Mouse (Mus musculus): ENCODE data around the gene Akap13.
"Not testable (repeated sequence)": the region's sequence is repeated elsewhere in the genome, so short reads cannot be mapped to it uniquely, and the experiment has no call there.

Gene Akap13

DNA sequence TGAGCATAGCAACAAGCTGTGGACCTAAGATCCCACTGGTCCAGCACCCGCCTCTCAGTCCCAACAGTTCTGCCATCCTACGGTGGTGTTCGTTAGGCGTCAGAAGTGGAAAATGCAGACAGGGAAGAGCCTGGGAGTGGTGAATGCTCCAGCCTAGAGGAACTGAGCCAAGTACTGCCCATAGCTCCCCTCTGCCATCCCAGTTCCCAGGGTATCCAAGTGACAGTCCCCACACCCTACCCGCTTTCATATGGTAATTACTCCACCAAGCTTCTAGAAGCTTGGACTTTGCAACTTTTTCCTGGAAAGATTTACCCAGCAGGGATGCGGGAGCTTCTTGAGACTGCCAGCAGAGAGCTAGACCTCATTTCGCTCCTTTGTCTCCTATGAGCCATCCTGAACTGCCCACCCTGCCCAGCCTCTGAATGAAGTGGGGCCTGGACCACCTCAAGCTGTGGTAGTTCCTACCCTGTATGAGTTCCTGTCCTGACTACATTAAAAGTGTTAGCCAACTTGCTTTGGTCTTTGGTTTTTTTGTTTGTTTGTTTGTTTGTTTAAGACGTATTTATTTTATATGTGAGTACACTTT, 300.6 kb downstream of the Akap13 start:
- no peak for DNase-seq (ENCODE audit: low read depth, low spot score)

DNA sequence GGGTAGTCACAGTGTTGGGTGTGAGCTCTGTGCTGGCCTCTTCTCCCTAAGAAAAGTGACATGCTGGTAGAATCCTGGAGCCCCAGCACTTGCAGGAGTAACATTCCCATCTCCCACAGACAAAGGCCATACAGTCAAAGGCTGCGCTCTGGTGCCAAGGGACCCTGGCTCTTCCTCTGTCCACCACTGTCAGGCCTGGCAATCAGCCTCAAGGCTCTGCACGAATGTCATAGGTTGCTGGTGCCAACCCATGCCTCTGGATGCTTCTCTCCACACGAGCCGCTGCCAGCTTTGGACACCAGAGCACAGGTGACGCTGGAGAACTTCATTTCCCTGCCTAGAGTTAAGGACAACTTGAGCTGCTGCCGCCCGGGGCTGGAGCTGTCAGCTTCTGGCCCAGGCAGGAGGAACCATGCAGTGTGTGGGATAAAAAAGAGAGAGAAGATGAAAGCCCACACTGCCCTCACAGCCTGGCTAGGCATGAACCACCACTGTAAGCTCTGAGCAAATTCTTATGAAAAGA, 304.7 kb downstream of the Akap13 start:
- DNase-seq (ENCODE audit: low read depth, low spot score) = no peak

DNA sequence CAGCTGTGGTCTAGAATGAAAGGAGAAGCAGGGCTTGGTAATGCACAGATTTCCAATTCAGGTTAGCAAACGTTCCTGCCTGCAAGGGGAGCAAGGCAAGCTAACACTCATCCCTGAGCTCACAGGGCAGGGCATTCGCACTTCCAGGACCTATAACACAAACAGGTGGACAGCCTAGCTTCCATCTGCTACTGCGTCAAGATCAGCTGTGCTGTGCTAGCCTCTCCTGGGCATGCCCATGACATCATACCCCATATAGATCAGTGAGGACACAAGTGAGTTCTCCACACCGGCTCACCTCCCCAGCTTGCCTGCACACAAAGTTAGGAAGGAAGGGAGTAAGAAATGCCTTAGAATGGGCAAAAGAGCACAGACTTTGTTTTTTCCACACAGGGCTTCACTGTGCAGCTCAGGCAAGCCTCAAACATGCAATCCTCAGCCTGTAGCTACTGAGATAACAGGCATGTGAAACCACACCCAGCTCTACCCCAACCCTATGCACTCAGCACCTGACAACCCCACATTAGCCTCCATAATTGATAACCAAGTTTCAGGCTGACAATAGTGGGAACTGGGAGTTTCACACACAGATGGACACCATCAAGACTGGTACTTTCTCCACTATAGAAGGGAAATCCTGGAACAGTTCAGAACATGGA, 305.5 kb downstream of the Akap13 start:
- not testable (repeated sequence) for DNase-seq (ENCODE audit: low read depth, low spot score)

GRCm38 (mm10) chr7:75762225-75762624, 306.9 kb downstream of the Akap13 start:
- DNase-seq (ENCODE audit: low read depth, low spot score) = peak; percentile 28

DNA sequence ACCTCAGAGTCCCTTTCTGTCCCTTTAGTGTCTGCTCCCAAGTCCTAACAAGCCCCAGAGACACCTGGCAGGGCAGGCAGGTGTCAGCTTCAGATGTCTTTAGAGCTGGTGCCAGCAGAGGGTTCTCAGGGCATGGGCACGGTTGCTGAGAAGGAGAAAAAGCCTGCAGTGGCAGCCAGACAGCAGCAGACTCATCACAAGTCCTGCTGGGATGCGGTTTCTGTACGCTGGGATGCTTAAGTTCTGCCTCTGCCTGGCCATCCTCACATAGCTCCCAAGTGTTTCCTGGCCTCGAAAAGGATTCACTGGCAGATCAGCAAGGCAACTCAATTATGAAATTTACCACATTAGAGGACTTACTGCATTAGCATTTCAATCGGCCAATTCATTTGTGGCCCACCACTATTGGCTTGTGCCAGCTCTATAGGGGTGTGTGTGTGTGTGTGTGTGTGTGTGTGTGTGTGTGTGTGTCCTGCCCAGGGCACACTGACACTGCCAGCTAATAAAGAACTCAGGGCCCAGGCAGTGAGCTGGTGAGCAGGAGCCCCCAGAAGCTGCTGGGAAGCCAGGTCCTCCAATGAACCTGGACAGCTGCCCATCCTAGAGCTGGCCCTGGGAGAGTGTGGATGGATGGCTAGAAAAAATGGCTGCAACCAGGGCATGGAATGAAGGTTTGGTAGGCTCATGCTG, 311.9 kb downstream of the Akap13 start:
- not testable (repeated sequence) for DNase-seq (ENCODE audit: low read depth, low spot score)

DNA sequence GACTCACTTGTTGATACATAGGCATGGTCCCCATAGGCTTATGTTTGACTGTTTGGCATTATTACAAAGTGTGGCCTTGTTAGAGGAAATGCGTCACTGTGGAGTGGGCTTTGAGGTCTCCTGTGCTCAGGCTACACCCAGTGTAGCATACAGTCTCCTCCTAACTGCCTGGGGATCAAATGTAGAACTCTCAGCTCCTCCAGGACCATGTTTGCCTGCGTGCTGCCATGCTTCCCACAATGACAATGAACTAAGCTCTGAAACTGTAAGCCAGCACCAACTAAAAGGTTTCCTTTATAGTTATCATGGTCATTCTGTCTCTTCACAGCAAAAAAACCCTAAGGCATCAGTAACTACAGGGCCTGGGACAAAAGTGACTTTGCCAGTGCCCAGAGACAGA, 312.8 kb downstream of the Akap13 start:
- DNase-seq (ENCODE audit: low read depth, low spot score) = no peak

DNA sequence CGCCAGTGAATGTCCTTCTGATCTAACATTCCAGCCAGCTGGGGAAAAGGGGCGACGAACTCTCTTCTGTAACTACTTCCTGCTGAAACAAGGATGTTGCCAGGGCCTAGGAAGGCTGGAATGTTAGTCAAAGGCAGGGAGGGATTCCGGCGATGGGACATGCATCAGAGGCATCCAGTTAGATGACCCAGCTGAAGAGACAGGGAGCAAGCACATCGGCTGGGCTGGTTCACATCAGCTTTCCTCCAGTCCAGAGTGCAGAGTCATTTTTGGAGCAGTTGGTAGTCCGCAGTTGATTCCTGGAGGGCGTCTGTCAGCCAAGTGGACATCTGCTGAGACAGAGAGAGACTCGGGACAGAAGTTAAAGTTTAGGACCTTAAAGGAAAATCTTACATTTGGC, 314.6 kb downstream of the Akap13 start:
- DNase-seq (ENCODE audit: low read depth, low spot score) = no peak

DNA sequence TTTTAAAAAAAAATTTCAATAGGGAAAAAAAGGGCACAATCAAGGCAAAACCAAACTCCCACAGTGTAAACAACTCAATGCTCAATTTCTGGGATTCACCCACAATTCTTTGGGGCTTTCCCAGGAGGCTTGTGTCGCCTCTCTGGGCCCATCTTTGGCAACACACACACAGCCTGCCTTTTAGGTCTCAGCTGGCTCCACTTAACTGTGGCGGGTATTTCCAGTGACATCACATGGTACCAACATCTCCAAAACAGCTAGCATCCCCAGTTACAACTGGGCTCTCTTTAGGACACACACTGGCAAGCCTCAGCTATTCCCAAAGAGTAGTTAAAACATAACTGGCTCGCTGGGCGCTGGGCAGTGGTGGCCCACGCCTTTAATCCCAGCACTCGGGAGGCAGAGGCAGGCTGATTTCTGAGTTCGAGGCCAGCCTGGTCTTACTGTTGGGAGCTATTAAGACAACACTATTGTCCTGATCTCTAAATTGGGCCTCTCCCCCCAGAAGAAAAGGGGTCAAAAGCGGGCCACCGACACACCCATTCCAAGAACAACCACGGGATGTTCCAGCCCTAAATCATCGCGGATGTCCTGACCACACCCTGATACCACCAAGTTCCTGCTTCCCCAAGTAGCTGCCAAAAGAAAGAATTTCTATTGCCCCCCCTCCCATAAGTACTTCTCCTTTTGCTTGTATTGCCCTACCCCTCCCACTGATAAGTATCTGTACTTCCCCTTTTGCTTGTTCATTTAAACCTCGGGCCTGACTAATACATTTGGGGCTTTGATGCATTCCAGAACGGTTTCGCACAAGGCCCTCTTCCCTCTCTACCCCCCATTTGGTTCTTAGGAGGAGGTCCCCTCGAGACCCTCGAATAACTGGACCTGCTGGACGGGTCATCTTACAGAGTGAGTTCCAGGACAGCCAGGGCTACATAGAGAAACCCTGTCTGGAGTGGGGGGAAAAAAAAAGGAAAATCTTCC, 319.1 kb downstream of the Akap13 start:
- not testable (repeated sequence) for DNase-seq (ENCODE audit: low read depth, low spot score)

DNA sequence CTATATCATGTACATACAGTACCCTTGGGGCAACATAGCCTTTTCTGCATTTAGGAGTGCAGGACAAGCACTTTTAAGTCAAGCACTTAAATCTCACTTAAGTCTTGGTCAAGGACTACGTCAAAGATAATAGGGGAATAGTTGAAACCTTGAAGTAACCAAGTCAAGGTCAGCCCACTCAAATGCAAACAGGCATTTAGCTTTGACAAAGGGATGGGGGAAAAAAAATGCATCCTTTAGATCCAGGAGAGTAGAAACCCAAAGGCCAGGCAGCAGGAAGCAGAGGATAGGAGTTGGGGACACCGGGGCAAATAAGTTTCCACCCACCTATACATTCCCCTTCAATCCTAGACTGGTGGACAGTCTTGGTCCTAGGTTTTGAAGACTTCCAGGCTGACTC, 322.7 kb downstream of the Akap13 start:
- DNase-seq (ENCODE audit: low read depth, low spot score) = no peak

GRCm38 (mm10) chr7:75780812-75781211, 325.5 kb downstream of the Akap13 start:
- peak; percentile 39 for DNase-seq (ENCODE audit: low read depth, low spot score)

DNA sequence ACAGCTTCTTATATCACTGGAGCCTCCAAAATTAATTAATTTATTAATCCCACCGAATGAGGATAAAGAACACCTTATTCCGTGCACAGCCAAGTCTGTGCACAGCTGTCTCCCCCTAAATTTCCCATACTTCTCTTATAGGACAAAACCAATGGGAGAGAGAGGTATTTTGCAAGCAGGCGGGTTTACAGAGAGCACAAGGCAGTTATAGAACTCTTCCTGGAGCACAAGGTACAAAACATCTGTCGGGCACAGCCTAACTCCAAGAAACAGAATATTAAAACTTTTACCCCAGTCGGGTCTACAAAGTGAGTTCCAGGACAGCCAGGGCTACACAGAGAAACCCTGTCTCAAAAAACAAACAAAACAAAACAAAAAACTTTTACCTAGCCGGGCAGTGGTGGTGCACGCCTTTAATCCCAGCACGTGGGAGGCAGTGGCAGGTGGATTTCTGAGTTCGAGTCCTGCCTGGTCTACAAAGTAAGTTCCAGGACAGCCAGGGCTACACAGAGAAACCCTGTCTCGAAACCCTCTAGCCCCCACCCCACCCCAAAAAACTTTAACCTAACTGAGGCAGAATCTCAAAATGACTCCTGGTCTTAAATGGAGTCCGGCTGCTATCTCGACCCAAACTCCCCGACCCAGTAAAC, 326.1 kb downstream of the Akap13 start:
- peak; percentile 14 for DNase-seq (ENCODE audit: low read depth, low spot score)

DNA sequence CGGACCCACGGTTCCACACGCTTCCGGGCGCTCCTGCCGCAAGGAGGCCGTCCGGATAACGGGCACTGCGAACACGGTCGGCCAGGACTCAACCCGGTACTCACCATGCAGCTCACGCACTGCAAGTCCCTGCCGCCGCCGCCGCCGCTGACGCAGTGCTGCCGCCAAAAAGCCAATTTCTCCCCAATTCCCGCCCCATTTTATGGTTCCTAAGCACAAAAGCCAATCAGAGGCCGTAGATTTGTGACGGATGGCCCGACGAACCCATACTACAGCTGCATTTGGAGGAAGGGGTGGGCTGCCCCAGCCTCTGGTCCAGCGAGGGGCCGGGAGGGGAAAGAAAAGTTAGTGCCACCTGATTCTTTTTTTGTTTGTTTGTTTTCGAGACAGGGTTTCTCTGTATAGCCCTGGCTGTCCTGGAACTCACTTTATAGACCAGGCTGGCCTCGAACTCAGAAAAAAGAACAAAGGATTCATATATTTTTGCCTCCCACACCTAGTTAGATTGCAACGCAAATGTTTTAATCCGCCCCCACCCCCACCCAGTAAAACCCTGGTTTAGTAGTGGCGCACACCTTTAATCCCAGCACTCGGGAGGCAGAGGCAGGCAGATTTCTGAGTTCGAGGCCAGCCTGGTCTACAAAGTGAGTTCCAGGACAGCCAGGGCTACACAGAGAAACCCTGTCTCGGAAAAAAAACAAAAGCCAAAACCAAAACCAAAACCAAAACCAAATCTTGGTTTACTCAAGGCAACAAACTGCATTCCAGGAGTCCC, 326.8 kb downstream of the Akap13 start:
- DNase-seq (ENCODE audit: low read depth, low spot score) = peak; percentile 95

GRCm38 (mm10) chr7:75782723-75783011, 327.3 kb downstream of the Akap13 start:
- no peak for DNase-seq (ENCODE audit: low read depth, low spot score)

DNA sequence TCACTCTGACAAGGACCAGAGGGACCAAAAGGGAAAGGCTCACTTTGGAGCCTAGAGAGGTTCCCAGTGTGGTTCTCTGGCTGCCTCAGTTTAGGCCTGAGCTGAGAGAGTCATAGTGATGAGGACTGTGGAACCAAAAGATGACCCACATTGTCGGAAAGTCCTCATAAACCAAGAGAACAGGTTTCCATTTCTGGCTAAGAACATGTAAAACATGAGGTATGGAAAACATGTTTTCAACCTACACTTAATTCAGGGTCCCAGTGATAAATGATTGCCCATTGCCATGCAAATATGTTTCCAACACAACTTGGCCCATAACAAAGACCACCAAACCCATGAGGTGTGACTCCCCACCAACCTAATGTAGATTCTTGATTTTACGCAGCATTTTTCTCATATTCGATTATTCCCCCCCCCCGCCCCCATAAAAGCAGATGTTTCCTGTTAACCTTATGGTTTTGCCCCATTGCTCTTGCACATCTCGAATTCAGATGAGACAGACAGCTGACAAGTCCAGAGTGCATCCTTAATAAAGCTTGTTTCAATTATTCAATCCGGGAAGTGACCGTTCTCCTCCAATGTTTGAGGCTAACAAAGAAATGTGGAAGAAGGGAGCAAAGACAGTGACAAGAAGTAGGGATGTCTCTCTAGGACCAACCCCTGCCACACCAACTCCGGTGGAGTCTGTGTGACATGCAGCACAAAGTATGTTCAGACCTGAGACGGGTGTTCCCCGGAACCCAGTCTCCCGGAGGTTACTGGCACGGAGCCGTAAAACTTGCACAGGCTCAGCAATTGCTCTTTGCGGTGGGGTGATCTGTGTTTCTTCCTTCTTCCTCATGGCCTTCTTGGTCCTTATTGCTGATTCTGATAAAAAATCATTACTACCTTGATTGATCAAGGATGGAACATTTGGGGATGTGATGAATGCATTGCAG, 330.3 kb downstream of the Akap13 start:
- no peak for DNase-seq (ENCODE audit: low read depth, low spot score)

DNA sequence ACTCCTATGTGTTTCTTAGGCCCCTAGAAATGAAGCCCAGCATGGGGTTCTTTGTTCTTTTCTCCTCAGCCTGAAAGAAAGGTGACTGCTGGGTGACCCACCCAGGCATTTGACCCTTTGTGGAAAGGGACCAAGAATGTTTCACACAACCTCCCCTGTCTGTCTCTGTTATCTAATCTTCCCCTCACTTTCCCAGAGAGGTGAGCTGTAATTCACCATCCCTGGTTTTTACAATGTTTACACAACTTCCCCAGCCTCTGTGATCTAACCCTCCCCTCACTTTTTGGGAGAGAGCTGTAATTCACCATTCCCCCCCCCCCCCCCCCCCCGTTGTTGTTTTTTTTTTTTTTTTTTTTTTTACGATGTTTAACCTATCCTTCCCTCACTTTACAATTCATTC, 331.5 kb downstream of the Akap13 start:
- DNase-seq (ENCODE audit: low read depth, low spot score) = no peak

DNA sequence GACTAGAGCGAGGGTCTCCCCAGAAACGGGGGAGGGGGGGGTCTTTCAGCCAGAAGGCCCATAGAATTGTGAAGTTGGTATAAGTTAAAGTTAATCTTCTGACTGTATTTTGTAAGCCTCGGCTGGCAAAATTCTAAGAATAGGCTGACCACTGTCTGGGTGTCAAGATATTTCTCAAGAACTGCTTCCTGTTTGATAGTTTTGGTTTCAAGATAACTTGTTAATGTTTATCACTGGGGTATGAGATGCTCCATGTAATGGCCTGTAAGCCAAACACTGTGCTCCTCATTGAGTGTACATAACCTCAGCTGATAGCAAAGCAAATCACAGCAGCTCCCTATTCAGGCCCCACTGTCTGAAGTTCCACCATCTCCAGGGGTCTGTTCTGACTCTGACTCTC, 332.0 kb downstream of the Akap13 start:
- DNase-seq (ENCODE audit: low read depth, low spot score) = no peak

DNA sequence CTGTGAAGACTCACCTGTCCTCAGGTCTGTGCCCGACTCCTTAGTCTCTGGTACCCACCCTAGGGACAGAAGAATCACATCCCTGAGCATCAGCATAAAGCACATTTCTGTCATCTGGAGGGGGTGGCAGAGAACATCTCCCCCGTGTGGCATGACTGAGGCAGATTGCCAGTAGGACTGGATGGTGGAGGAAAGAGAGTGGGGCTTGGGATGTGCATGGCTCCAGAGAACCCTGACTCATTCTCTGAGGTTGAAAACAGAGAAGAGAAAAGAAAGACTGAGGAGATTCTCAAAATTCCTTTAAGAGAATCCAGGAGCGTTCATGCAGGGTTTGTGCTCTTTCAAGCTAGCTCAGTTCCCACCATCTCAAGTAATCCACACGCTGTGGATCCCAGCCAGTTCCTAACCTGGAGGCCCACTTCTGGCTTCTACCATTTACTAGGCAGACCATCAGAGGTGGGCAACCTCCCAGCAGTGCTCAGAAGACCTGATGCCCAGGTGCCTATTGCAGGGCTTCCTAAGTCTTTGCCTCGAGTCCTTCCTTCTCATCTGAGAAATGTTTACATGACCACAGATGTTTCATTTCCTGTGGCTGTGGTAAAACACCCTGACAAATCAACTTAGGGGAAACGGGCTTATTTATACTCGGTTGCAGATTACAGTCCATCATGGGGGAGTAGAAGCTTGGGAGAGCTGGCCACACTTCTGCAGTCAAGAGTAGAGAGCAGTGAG, 332.9 kb downstream of the Akap13 start:
- DNase-seq (ENCODE audit: low read depth, low spot score) = peak; percentile 16

DNA sequence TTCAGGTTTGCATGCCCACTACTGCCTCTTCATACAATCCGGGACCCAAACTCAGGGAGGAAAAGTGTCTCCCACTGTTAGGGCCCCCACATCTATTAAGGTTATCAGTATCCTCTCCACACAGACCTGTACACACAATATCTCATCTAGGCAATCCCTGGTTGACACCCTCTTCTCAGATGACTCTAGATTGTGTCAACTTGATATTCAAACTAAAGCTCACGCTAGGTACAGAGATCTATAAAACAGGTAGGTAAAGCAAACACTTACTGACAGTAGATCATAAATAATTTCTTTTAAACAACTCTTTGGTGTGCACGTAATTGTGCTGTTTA, 333.4 kb downstream of the Akap13 start:
- DNase-seq (ENCODE audit: low read depth, low spot score) = not testable (repeated sequence)

DNA sequence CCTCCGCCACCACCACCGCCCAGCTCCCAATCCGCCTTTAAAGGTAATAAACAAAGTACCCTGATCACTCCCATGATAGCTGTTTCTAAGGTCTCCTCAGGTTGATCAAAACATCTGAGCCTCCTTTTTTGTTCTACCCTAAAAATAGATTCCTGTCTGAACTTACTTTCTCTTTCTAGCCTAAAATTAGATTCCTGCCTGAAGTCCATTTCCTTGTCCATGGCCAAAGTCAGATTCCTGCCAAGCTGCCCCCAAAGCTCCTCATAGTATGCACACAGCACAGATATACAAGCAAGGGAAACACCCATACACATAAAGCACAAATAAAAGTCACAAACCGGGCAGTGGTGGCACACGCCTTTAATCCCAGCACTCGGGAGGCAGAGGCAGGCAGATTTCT, 334.4 kb downstream of the Akap13 start:
- DNase-seq (ENCODE audit: low read depth, low spot score) = no peak
